19 mouse cellular contexts compared by ENCODE assay signal in genomic region chr8:105455218-105455617, GRCm38 (mm10). TPM values are rescaled to one million over a fixed set of nuclear protein-coding genes. Genes with fewer than 3 reads are reported as not detected.
DNase-seq lines count a peak whose midpoint lies in the region; ATAC-seq and TF ChIP-seq lines count a peak whose summit lies in the region.
"Had no signal": no experiment of that assay in that cellular context is flagged by ENCODE, and none has a peak within 500 bp of the region (broad histone marks: within the 10 kb centered on the region; RNA-seq: fewer than 3 reads in every experiment).

No protein-coding gene starts in this region.

- no peak for TF ChIP-seq POLR2A in spleen, adult 2 months (IDR thresholded peaks at IDR 0.05; ENCODE audit: low read depth, low read length)

- H3K4me2 ChIP-seq in liver, postnatal 0 days (ENCODE audit: low read depth, low read length): peak overlapping the region; percentile 45
- H3K4me2 ChIP-seq: hindbrain, embryonic 15.5 days; midbrain, embryonic 13.5 days; stomach, embryonic 15.5 days had no signal

- 0 out of 2 replicates have a peak, but pooled peaks have one; percentile 8 for TF ChIP-seq EP300 in liver, postnatal 0 days (IDR thresholded peaks at IDR 0.05; ENCODE audit: low read depth)

- no peak for TF ChIP-seq CTCF in spleen, adult 2 months (IDR thresholded peaks at IDR 0.05; ENCODE audit: extremely low read depth, insufficient read depth, insufficient read length, insufficient replicate concordance)
- TF ChIP-seq CTCF in liver, postnatal 0 days (IDR thresholded peaks at IDR 0.05; ENCODE audit: low read depth): no peak

- no peaks in the 10 kb centered on the region for H3K27me3 ChIP-seq in spleen, adult 2 months (ENCODE audit: control insufficient read depth, insufficient read depth, low read length)
- no peaks in the 10 kb centered on the region for H3K27me3 ChIP-seq in liver, postnatal 0 days (ENCODE audit: insufficient read depth, low read length)
- H3K27me3 ChIP-seq: hindbrain, embryonic 15.5 days; midbrain, embryonic 13.5 days; stomach, embryonic 15.5 days had no signal

- ATAC-seq in hematopoietic stem cell, adult 5-6 weeks (replicated peaks in 1 of 2; ENCODE audit: insufficient read depth in 1 of 2, low FRiP score in 2 of 2, low TSS enrichment in 1 of 2, low read depth in 1 of 2, poor library complexity in 2 of 2, severe bottlenecking in 2 of 2): peak; percentile 69 to 88
- ATAC-seq in liver, postnatal 0 days: peak; percentile 38; the same call in 1 of the 2 replicates
- ATAC-seq: forebrain, embryonic 16.5 days; midbrain, embryonic 13.5 days had no signal

- WGBS in spleen, adult 2 months: 8% methylated on average over 10 of the region's 10 CpGs
- WGBS in liver, postnatal 0 days (ENCODE audit: insufficient replicate concordance): 16% methylated on average over 10 of the region's 10 CpGs

- no peaks in the 10 kb centered on the region for H3K9me3 ChIP-seq in liver, postnatal 0 days (ENCODE audit: low read length)
- H3K9me3 ChIP-seq: hindbrain, embryonic 15.5 days; midbrain, embryonic 13.5 days; stomach, embryonic 15.5 days had no signal

- H3K4me1 ChIP-seq in spleen, adult 2 months (ENCODE audit: control insufficient read depth, insufficient read depth, insufficient read length): no peaks in the 10 kb centered on the region
- no peaks in the 10 kb centered on the region for H3K4me1 ChIP-seq in liver, postnatal 0 days (ENCODE audit: insufficient read depth)
- H3K4me1 ChIP-seq: stomach, embryonic 15.5 days had no signal

- H3K27ac ChIP-seq in spleen, adult 2 months (ENCODE audit: insufficient read depth, low read length): peak overlapping the region; percentile 37; the same call in 1 of the 2 replicates
- H3K27ac ChIP-seq in liver, postnatal 0 days (ENCODE audit: low read depth): peak overlapping the region; percentile 49
- H3K27ac ChIP-seq: hindbrain, embryonic 15.5 days; midbrain, embryonic 13.5 days; stomach, embryonic 15.5 days had no signal

- 0 out of 2 replicates have a peak overlapping the region, but pooled peaks have one; percentile 35 for H3K9ac ChIP-seq in liver, postnatal 0 days (replicated peaks)
- H3K9ac ChIP-seq: hindbrain, embryonic 15.5 days; midbrain, embryonic 13.5 days; stomach, embryonic 15.5 days had no signal

- no peak overlapping the region for H3K4me3 ChIP-seq in spleen, adult 2 months (ENCODE audit: extremely low read depth, insufficient read depth, insufficient read length)
- peak overlapping the region; percentile 13; the same call in 1 of the 2 replicates for H3K4me3 ChIP-seq in liver, postnatal 0 days (ENCODE audit: low read depth, low read length)
- H3K4me3 ChIP-seq: hindbrain, embryonic 15.5 days; midbrain, embryonic 13.5 days; stomach, embryonic 15.5 days had no signal

- no peaks in the 10 kb centered on the region for H3K36me3 ChIP-seq in spleen, adult 2 months (ENCODE audit: control insufficient read depth, insufficient read depth, low read length)
- no peaks in the 10 kb centered on the region for H3K36me3 ChIP-seq in liver, postnatal 0 days (replicated peaks; ENCODE audit: insufficient read depth, low read length)
- H3K36me3 ChIP-seq: hindbrain, embryonic 15.5 days; midbrain, embryonic 13.5 days; stomach, embryonic 15.5 days had no signal

- DNase-seq in spleen, adult 2 months (ENCODE audit: low read depth in 1 of 2, low spot score in 2 of 2): no peak
- DNase-seq in spleen, adult 12 weeks (ENCODE audit: low spot score): no peak
- DNase-seq in liver, postnatal 0 days: no peak
- no peak for DNase-seq in urinary bladder, postnatal 4 days (ENCODE audit: low spot score in 2 of 2)
- no peak for DNase-seq in right cerebral cortex, postnatal 14 days
- no peak for DNase-seq in thymus, postnatal 4 days
- DNase-seq: cerebellum, adult 2 months; kidney, adult 9 months; lung, adult 2 months; thymus, postnatal 14 days had no signal

RNA-seq across cellular contexts. Expression of gene Tppp3, which starts 16.1 kb away (rescaled TPM):
- 8.1 and 14.7 TPM in 2 replicates for polyA plus RNA-seq in spleen, adult 2 months (2012; rRNA removed)
- 3.2 TPM in 1 of 2 replicates, not detected in the other for total RNA-seq in hematopoietic stem cell, adult 5-6 weeks (2017)
- 1.4 and 3.8 TPM in 2 replicates for polyA plus RNA-seq in liver, postnatal 0 days (2015; fragmentation: Nextera tagmentation; extraction: Ambion mirVana)

RNA-seq across cellular contexts. Expression of gene Zdhhc1, which starts 41.5 kb away (rescaled TPM):
- polyA plus RNA-seq in spleen, adult 2 months (2012; rRNA removed): 15.3 and 18.3 TPM in 2 replicates
- 7.3 and 11.2 TPM in 2 replicates for total RNA-seq in hematopoietic stem cell, adult 5-6 weeks (2017)
- 2.1 and 2.3 TPM in 2 replicates for polyA plus RNA-seq in liver, postnatal 0 days (2015; fragmentation: Nextera tagmentation; extraction: Ambion mirVana)

RNA-seq across cellular contexts. Expression of gene Lrrc36, which starts 41.8 kb away (rescaled TPM):
- polyA plus RNA-seq in spleen, adult 2 months (2012; rRNA removed): 0.07 and 0.13 TPM in 2 replicates
- 0.20 and 2.1 TPM in 2 replicates for total RNA-seq in hematopoietic stem cell, adult 5-6 weeks (2017)
- polyA plus RNA-seq in liver, postnatal 0 days (2015; fragmentation: Nextera tagmentation; extraction: Ambion mirVana): 0.09 and 0.11 TPM in 2 replicates
- polyA plus RNA-seq: stomach, embryonic 15.5 days had no signal

RNA-seq across cellular contexts. Expression of gene Kctd19, which starts 41.9 kb away (rescaled TPM):
- polyA plus RNA-seq in spleen, adult 2 months (2012; rRNA removed): 0.42 and 0.62 TPM in 2 replicates
- not detected in 2 replicates for total RNA-seq in hematopoietic stem cell, adult 5-6 weeks (2017)
- not detected in 2 replicates for polyA plus RNA-seq in liver, postnatal 0 days (2015; fragmentation: Nextera tagmentation; extraction: Ambion mirVana)
- total RNA-seq: left cerebral cortex, adult 8-10 months had no signal
- polyA plus RNA-seq: forebrain, embryonic 16.5 days; heart, postnatal 0 days; hindbrain, embryonic 15.5 days; large intestine, adult 2 months; midbrain, embryonic 13.5 days; neural tube, embryonic 11.5 days; stomach, embryonic 15.5 days had no signal
